Mouse (Mus musculus): ENCODE measurements around the gene N4bp1. TPM values are rescaled to one million over a fixed set of nuclear protein-coding genes. Genes with fewer than 3 reads are reported as not detected.
A peak's percentile ranks its signal among the peaks of the same experiment; 100 is the strongest.

The N4bp1 gene
- total RNA-seq, 2 experiments from 2014 or later, result 5.0 to 6.0 TPM

GRCm38 (mm10) chr8:86834496-86835260, 50.4 kb downstream of the N4bp1 start:
- ATAC-seq (replicated peaks; ENCODE audit: low FRiP score, poor library complexity, severe bottlenecking), result no peak

- no peak for ATAC-seq (replicated peaks; ENCODE audit: low FRiP score, poor library complexity, severe bottlenecking)
Measured at GRCm38 (mm10) chr8:86833937-86834336, 51.1 kb downstream of the N4bp1 start.

- ATAC-seq (replicated peaks; ENCODE audit: low FRiP score, poor library complexity, severe bottlenecking), result no peak
Measured at GRCm38 (mm10) chr8:86828925-86829324, 56.1 kb downstream of the N4bp1 start.

GRCm38 (mm10) chr8:86827199-86827598, 57.9 kb downstream of the N4bp1 start:
- peak; percentile 73 for ATAC-seq (replicated peaks; ENCODE audit: low FRiP score, poor library complexity, severe bottlenecking)

GRCm38 (mm10) chr8:86826538-86826937, 58.5 kb downstream of the N4bp1 start:
- peak; percentile 49 for ATAC-seq (replicated peaks; ENCODE audit: low FRiP score, poor library complexity, severe bottlenecking)

- ATAC-seq (replicated peaks; ENCODE audit: low FRiP score, poor library complexity, severe bottlenecking), result peak; percentile 85
Measured at GRCm38 (mm10) chr8:86825674-86826448, 59.2 kb downstream of the N4bp1 start.

GRCm38 (mm10) chr8:86824735-86825134, 60.3 kb downstream of the N4bp1 start:
- no peak for ATAC-seq (replicated peaks; ENCODE audit: low FRiP score, poor library complexity, severe bottlenecking)

GRCm38 (mm10) chr8:86820756-86821201, 64.3 kb downstream of the N4bp1 start:
- ATAC-seq (replicated peaks; ENCODE audit: low FRiP score, poor library complexity, severe bottlenecking), result peak; percentile 65; the same call in 1 of the 2 replicates

GRCm38 (mm10) chr8:86820186-86820755, 64.8 kb downstream of the N4bp1 start:
- ATAC-seq (replicated peaks; ENCODE audit: low FRiP score, poor library complexity, severe bottlenecking), result no peak

GRCm38 (mm10) chr8:86819426-86819825, 65.6 kb downstream of the N4bp1 start:
- no peak for ATAC-seq (replicated peaks; ENCODE audit: low FRiP score, poor library complexity, severe bottlenecking)

- ATAC-seq (replicated peaks; ENCODE audit: low FRiP score, poor library complexity, severe bottlenecking), result no peak
Measured at GRCm38 (mm10) chr8:86808990-86809960, 75.8 kb downstream of the N4bp1 start.

- ATAC-seq (replicated peaks; ENCODE audit: low FRiP score, poor library complexity, severe bottlenecking), result no peak
Measured at GRCm38 (mm10) chr8:86808239-86808638, 76.8 kb downstream of the N4bp1 start.

GRCm38 (mm10) chr8:86801988-86802387, 83.1 kb downstream of the N4bp1 start:
- ATAC-seq (replicated peaks; ENCODE audit: low FRiP score, poor library complexity, severe bottlenecking), result no peak

GRCm38 (mm10) chr8:86800966-86801365, 84.1 kb downstream of the N4bp1 start:
- no peak for ATAC-seq (replicated peaks; ENCODE audit: low FRiP score, poor library complexity, severe bottlenecking)

- ATAC-seq (replicated peaks; ENCODE audit: low FRiP score, poor library complexity, severe bottlenecking), result no peak
Measured at GRCm38 (mm10) chr8:86798141-86798540, 86.9 kb downstream of the N4bp1 start.

- ATAC-seq (replicated peaks; ENCODE audit: low FRiP score, poor library complexity, severe bottlenecking), result no peak
Measured at GRCm38 (mm10) chr8:86797705-86798104, 87.4 kb downstream of the N4bp1 start.

GRCm38 (mm10) chr8:86794716-86795115, 90.3 kb downstream of the N4bp1 start:
- no peak for ATAC-seq (replicated peaks; ENCODE audit: low FRiP score, poor library complexity, severe bottlenecking)

GRCm38 (mm10) chr8:86791542-86791941, 93.5 kb downstream of the N4bp1 start:
- ATAC-seq (replicated peaks; ENCODE audit: low FRiP score, poor library complexity, severe bottlenecking), result no peak

- ATAC-seq (replicated peaks; ENCODE audit: low FRiP score, poor library complexity, severe bottlenecking), result no peak
Measured at GRCm38 (mm10) chr8:86789576-86789975, 95.5 kb downstream of the N4bp1 start.
